Mouse (Mus musculus) thymus, adult 2 months (tissue): ENCODE data around the gene Calcoco1.

Experiments used
- CTCF ChIP-seq: fragments of 200-500 bp; IDR thresholded peaks from 2 replicates; pipeline ENCODE4 v1.5.1; 2012; ENCODE audit warnings: mild to moderate bottlenecking, control low read depth, low read length, moderate library complexity, borderline replicate concordance; ENCODE audit not compliant: control insufficient read depth, poor library complexity, insufficient read depth; ENCODE audit errors: extremely low read depth
- POLR2A ChIP-seq: fragments of 200-500 bp; IDR thresholded peaks from 2 replicates; pipeline ENCODE4 v1.6.1; 2012; ENCODE audit warnings: mild to moderate bottlenecking, low read length, control low read depth, moderate library complexity; ENCODE audit not compliant: control insufficient read depth, poor library complexity, insufficient read depth; ENCODE audit errors: extremely low read depth

DNA sequence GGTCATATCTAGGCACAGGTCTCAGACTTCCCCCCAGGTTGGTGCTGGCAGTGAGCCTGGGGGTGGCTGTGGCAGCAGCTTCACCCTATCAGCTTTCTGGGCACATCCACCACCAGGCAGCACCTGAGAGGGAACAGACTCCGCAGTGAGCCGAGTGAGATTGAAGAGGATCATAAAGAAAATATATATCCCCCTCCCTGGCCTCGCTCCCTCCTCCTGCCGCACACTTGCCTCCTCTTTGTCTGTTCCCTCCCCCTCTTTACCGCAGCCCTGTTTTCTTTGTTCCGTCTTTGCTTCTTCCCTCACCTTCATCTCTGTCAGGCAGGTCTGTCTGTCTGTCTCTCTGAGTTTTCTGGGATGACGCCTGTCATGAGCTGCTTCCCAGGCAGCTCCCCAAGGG lies 32.4 kb upstream of the Calcoco1 start:
- TF ChIP-seq CTCF = no peak
- TF ChIP-seq POLR2A = no peak
